12 mouse cellular contexts compared by ENCODE assay signal in genomic region chr14:101537906-101538305, GRCm38 (mm10).
DNase-seq lines count a peak whose midpoint lies in the region; ATAC-seq and TF ChIP-seq lines count a peak whose summit lies in the region.
"Had no signal": no experiment of that assay in that cellular context is flagged by ENCODE, and none has a peak within 500 bp of the region (broad histone marks: within the 10 kb centered on the region; RNA-seq: fewer than 3 reads in every experiment).

No protein-coding gene starts in this region.

- TF ChIP-seq POLR2A in cerebellum, adult 2 months (IDR thresholded peaks at IDR 0.05; ENCODE audit: borderline replicate concordance, insufficient read depth, low read length) = no peak

- intact Hi-C loops in heart, postnatal 25 days (cut with DNase I) = no loop called here

- no peak for DNase-seq in heart, postnatal 25 days (ENCODE audit: low spot score)
- peak; percentile 32 for DNase-seq in Muller cell, postnatal 12 days (ENCODE audit: inconsistent ontology term)
- peak; percentile 37 to 68 for DNase-seq in cerebellum, adult 2 months
- no peak for DNase-seq in hindbrain, embryonic 14.5 days (ENCODE audit: low spot score)
- no peak for DNase-seq in ovary, postnatal 14 days (ENCODE audit: low spot score)
- no peak for DNase-seq in thymus, postnatal 14 days
- DNase-seq in right cerebral cortex, postnatal 4 days = no peak
- DNase-seq: gastrocnemius, postnatal 25 days; layer of hippocampus, postnatal 36 days; lung, embryonic 14.5 days; right cerebral cortex, postnatal 14 days had no signal

- ATAC-seq in heart, embryonic 15.5 days (replicated peaks; ENCODE audit: insufficient number of reproducible peaks, insufficient read depth, low FRiP score, low read depth) = peak; percentile 43; the same call in 1 of the 2 replicates
- ATAC-seq in hindbrain, embryonic 14.5 days (ENCODE audit: low FRiP score) = peak; percentile 34; the same call in 1 of the 2 replicates

- 22% methylated on average over 2 of the region's 2 CpGs for WGBS in heart, embryonic 15.5 days
- 7% methylated on average over 2 of the region's 2 CpGs for WGBS in cerebellum, adult 2 months
- WGBS in hindbrain, embryonic 14.5 days = 55% methylated on average over 2 of the region's 2 CpGs

- H3K9ac ChIP-seq in heart, embryonic 15.5 days = no peak overlapping the region
- no peak overlapping the region for H3K9ac ChIP-seq in hindbrain, embryonic 14.5 days
- H3K9ac ChIP-seq: lung, embryonic 14.5 days had no signal

- H3K27ac ChIP-seq in heart, embryonic 15.5 days = peak overlapping the region; percentile 37
- no peak overlapping the region for H3K27ac ChIP-seq in cerebellum, adult 2 months (ENCODE audit: insufficient read depth, low read length)
- H3K27ac ChIP-seq in hindbrain, embryonic 14.5 days = no peak overlapping the region

- no peak overlapping the region for H3K4me2 ChIP-seq in heart, embryonic 15.5 days
- H3K4me2 ChIP-seq in hindbrain, embryonic 14.5 days (replicated peaks) = no peak overlapping the region
- H3K4me2 ChIP-seq: lung, embryonic 14.5 days had no signal

- H3K36me3 ChIP-seq in heart, embryonic 15.5 days = no peaks in the 10 kb centered on the region
- no peaks in the 10 kb centered on the region for H3K36me3 ChIP-seq in hindbrain, embryonic 14.5 days (replicated peaks; ENCODE audit: control insufficient read depth, insufficient read depth)

- no peaks in the 10 kb centered on the region for H3K27me3 ChIP-seq in heart, embryonic 15.5 days
- no peaks in the 10 kb centered on the region for H3K27me3 ChIP-seq in cerebellum, adult 2 months (ENCODE audit: control insufficient read depth, insufficient read depth, low read length)
- H3K27me3 ChIP-seq in hindbrain, embryonic 14.5 days (ENCODE audit: control insufficient read depth, insufficient read depth, low read length) = no peaks in the 10 kb centered on the region

- peaks cover 7% of the 10 kb centered on the region; the same call in 1 of the 2 replicates for H3K4me1 ChIP-seq in heart, embryonic 15.5 days (replicated peaks)
- H3K4me1 ChIP-seq in cerebellum, adult 2 months (ENCODE audit: control insufficient read depth, insufficient read depth, low read length) = peaks cover 11% of the 10 kb centered on the region
- H3K4me1 ChIP-seq in hindbrain, embryonic 14.5 days (replicated peaks; ENCODE audit: control insufficient read depth, insufficient read depth, low read length) = 0 out of 2 replicates have a peak, but pooled peaks cover 6% of the 10 kb centered on the region

- H3K9me3 ChIP-seq in heart, embryonic 15.5 days (replicated peaks) = no peaks in the 10 kb centered on the region
- no peaks in the 10 kb centered on the region for H3K9me3 ChIP-seq in hindbrain, embryonic 14.5 days (ENCODE audit: control insufficient read depth, low read length)

- TF ChIP-seq CTCF in cerebellum, adult 2 months (IDR thresholded peaks at IDR 0.05; ENCODE audit: borderline replicate concordance, insufficient read depth, low read depth, low read length) = no peak

- no peak overlapping the region for H3K4me3 ChIP-seq in heart, embryonic 15.5 days
- no peak overlapping the region for H3K4me3 ChIP-seq in cerebellum, adult 2 months (replicated peaks; ENCODE audit: insufficient read depth, low read depth, low read length)
- no peak overlapping the region for H3K4me3 ChIP-seq in hindbrain, embryonic 14.5 days (replicated peaks; ENCODE audit: low read length)

Comparison
In these comparisons a context has a peak if more than half of its experiments do, and no peak if none do; other contexts are left out.
1. DNase-seq: peak in Muller cell, postnatal 12 days (single experiment) and cerebellum, adult 2 months (2 of 2); none in heart, postnatal 25 days (single experiment), hindbrain, embryonic 14.5 days (single experiment), ovary, postnatal 14 days (single experiment), thymus, postnatal 14 days (single experiment) and right cerebral cortex, postnatal 4 days (single experiment).